Mouse (Mus musculus) gastrocnemius, postnatal 36 days (tissue): Measurements from ENCODE around the gene Acoxl. TPM values are rescaled to one million over a fixed set of nuclear protein-coding genes. Genes with fewer than 3 reads are reported as not detected.

ENCODE experiments used
- DNase-seq, 2 experiments: peaks; one replicate each; pipeline ENCODE4 v3.0.0; 2022
- intact Hi-C: fragments of 180-260 bp; cut with DNase I; formaldehyde crosslinking; loops from one replicate; pipeline ENCODE4 v1.15.1; 2025
- total RNA-seq, 2 experiments: library from RNA; stranded (reverse); gene quantifications; 2 replicates each; pipeline ENCODE4 v1.2.3; 2021

Acoxl gene
- total RNA-seq, 2 experiments from 2014 or later = 0.07 to 0.23 TPM

DNA sequence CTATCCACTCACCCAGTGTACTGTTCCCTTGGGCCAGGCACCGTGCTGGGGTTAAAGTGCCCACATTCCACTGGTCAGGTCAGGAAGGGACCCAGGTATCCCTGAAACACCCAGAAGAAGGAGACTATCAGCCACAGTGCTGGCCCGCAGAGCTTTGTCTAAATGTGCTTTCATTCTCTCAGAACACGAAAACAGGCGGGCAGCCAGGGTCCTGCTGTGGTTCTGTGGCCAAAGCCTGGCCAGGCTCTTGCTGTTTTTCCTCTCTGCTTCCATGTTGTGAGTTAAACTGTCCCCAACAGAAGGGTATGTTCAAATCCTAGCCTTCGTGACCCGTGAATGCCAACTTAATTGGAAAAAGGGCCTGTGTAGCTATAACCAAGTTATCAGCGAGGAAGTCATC, 228.9 kb downstream of the Acoxl start:
- intact Hi-C loops = loop anchor here (5.0 kb wide), 1 partner anchor 160 kb away; no protein-coding TSS in a partner anchor
- DNase-seq = no peak

DNA sequence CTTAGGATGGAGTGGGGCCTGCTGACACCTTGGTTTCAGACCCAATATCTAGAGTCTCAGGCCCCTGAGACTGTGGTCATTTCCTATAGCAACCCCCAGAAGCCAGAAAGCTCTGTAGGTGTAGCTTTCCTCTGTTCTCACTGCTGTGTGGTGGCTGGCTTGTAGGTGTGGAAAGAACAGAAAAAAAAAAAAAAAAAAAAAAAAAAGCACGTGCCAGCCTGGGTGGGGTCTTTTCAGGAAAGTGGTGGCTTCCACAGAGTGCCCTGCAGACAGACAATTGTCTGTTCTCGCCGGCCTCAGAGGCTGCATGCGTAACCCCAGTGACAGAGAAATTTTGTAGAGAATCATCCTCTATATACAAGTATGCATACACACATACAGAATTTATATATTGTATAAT, 229.5 kb downstream of the Acoxl start:
- DNase-seq = no peak
- intact Hi-C loops = loop anchor here (5.0 kb wide), 1 partner anchor 161 kb away; no protein-coding TSS in a partner anchor

DNA sequence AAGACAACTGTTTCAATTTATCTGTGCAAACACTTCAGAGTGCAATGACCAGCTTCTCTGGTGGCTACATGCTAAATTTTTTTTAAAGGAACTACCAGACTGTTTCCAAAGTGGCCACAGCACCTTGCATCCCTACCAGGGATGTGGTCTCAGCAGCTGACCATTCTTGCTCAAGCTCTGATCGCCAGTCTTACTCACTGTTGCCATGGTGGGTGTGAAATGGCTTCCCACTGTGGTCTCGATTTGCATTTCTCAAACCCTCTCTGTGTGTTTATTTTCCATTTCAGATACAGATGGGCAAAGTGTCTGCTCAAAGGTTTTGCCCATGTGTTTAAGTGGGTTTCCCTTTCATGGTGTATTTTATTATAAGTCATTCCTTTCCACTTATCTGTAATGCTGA, 230.3 kb downstream of the Acoxl start:
- intact Hi-C loops = loop anchor here (5.0 kb wide), 1 partner anchor 162 kb away; no protein-coding TSS in a partner anchor
- no peak for DNase-seq

DNA sequence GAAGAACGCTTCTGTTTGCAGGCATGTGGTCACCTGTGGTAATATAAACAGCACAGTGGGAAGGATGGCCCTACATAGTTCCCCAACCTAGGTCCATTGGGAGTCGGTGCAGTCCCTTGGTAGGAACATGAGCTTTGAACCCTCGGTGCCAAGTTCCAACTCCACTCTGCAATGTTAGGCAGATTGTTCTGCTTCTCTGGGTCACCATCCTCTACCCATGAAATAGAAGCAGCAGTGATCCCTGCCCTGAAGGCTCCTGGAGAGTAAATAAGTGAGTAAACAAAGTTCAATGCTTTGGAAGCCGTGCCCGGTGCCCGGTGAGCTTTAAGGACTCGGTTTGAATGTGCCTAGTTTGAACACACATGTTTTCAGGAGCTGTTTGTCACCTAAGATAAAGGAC, 233.1 kb downstream of the Acoxl start:
- intact Hi-C loops = no loop called here
- DNase-seq = no peak

DNA sequence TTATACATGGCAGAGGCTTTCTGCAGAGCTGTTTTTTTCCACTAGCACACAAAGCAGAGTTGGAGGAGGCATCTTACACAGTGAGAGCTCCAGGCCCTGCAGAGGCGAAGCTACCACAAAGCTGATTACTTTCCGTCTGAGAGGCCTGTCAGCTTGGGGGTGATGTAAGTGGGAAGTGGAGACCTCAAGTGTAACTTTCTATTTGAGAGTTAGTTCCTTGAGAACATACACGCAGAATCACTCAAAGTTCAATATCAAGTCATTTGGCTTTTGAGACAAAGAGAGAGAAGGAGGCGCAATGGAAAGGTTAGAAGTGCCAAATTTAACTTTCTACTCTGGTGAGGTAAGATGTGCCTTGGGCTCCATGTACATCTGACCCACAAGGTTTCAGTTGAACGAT, 234.3 kb downstream of the Acoxl start:
- intact Hi-C loops = no loop called here
- no peak for DNase-seq

DNA sequence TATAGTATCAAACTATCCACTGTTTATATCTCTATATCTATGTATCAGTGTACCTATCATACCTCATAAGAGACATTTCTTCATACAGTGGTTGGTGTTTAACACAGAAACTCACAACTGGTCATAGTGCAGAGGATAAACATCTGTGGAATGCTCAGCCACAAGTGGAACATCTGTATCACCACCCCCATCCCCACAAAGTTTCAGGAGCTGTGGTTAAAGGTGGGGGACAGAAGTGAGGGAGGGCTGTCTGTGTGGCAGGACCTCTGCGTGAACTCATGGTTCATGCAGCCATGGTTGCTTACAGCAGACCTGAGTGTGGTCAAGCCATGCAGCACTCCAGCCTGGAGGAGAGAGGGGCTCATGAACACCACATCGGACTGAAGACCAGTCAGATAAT, 234.9 kb downstream of the Acoxl start:
- intact Hi-C loops = no loop called here
- no peak for DNase-seq

DNA sequence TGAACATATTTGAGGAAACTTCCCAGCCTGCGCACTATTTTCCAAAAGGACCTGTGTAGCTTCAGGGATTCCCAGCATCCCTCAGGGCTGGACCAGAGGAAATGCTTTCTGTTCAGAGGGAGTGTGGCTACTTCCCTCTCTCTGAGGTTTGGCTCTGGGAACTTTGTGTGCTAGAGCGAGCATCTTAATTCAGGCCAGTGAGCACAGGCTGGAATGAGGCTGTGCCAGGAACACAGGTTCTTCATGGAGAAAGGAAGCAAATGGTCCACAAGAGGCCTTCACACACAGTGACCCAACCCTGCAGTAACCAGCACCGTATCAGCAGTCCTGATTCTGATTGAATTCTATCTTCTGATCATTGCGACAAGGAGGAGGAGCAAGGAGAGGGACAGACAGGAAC, 238.3 kb downstream of the Acoxl start:
- intact Hi-C loops = no loop called here
- no peak for DNase-seq

DNA sequence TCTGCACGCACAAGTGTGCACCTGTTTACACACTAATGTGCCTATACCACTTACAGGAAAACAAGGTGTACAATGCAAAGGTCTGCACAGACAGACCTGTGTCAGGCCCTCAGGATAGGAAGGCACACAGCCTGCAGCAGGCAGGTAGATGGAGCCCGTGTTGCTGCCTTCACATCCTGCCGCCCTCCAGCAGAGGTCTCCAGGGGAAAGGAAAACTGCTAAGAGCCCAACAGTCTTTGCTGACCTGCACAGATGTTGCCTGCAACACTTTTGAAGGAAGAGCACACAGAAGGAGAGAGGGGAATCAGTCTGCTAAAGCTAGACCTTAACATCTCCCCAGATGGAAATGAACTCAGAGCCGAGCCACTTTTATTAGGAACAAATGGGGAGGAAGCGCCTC, 240.2 kb downstream of the Acoxl start:
- no peak for DNase-seq
- intact Hi-C loops = no loop called here

DNA sequence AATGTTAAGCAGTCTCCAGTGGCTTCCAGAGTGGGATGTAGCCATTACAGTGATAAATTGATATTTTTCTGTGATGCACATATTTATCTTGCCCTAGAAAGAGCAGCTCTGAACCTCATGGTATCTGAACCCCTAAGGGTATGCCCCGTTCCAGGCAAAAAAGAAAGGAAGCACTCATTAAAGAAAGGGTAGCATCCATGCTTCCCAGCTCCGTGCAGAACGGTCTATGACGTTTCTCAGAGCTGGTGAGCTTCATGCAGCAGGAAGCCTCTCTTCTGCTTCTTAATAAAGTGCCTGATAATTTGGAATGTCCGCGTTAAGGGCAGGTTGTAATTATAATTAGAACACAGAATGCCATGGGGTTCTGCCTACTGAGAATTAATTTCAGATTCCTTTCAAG, 240.6 kb downstream of the Acoxl start:
- intact Hi-C loops = no loop called here
- no peak for DNase-seq

DNA sequence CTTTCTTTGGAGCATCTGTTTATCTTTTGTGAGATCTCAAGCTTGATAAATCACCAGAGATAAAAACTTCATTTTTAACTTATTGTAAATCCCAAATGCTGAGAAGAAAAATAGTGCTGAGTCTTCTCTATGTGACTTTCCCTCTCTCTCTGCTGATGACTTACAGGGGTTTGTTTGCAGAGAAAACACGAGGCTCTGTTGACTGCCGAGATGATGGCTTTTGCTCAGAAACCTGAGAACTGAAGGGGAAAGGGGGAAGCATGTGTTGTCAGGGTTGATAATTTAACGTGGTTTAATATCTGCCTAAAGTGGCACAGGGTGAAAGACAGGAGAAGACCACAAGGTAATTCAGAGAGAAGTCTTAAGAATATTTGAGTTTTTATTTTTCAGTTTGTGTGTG, 245.2 kb downstream of the Acoxl start:
- intact Hi-C loops = loop anchor here (5.0 kb wide), 1 partner anchor 313 kb away; no protein-coding TSS in a partner anchor
- no peak for DNase-seq

DNA sequence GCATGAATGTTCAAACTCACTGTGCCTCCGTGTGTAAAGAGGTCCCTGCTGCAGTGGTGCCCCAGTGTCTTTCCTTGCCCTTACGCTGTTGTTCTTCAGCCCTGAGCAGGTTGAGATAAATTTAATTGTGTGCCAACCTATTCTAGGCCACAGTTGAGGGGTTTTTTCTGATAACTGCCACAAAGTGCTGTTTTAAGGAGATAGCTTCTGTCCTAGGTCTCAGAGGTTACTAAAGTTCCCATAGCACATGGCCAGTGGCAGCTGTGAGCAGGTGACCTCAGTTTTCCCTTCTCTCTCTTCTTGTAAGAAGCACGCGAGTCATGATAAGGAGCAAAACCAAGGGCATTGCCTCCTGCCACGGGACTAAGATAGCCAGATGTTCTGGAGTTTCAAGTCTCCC, 245.9 kb downstream of the Acoxl start:
- intact Hi-C loops = loop anchor here (5.0 kb wide), 1 partner anchor 313 kb away; no protein-coding TSS in a partner anchor
- no peak for DNase-seq

DNA sequence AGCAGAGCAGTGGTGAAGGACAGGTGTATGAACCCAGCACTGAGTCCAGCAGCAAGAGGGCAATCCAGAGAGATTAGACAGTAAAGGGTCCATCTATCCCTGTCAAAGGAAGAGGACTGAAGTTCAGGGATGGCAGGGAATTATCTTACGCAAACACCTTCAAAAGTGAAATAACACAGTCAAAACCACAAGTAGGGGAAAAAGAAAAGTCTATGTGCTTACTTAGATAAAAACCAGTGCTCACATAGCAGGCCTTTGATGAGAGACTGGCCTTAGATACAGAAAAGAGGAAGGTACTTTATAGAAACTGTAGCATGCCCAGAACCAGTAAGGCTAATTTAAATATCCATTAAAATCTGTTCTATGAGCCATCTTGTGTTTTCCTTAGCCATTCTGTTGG, 246.8 kb downstream of the Acoxl start:
- intact Hi-C loops = no loop called here
- DNase-seq = no peak

DNA sequence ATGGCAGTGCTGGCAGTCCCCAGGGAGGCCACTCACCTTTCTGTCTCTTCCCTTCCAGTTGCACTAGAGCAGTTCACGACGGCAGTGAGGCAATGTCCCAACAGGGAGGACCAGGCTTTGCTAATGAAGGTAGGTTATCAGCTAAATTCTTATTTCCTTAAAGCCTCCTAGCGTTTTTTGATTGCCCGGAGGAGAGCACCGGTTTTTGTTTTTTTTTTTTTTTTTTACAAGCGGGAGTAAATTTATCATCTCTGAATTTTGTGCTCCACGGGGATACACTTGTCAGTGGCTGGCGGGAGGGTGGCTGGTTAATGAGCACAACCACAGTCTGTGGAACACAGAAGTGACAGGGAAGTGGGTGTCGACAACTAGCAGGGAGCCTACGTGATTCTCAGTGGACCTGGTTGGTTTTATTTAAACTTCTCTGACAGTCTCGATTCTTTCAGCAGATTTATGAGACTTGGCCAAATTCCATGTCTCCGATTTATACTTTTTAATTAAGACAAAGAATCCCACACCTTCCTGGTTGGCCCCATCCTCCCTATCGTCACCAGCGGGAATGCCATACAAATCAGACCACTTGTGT, 247.7 kb downstream of the Acoxl start:
- intact Hi-C loops = no loop called here
- DNase-seq = no peak

DNA sequence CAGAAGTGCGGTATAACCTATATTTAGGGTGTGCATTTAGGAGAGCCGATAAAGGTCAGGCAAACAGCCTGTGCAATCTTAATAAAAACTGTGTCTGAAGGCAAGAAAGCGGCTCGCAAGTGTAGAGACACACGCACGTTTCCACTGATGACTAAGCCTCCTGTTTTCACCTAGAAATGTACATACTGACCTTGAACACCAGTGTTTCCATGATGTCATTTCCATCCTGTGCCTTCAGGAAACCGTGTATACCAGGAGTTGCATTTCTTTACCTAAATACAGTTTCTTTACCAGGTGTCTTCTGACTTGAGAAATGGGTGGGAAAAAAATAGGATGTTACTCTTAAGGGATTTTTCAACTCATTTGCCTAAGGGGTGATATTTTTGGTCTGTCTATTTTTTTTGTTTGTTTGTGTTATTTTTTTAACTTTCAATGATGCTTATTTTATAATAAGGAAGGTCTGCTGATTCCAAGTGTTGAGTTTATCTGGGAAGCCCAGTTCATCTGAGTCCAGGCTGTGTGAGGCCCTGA, 248.4 kb downstream of the Acoxl start:
- intact Hi-C loops = no loop called here
- DNase-seq = no peak

DNA sequence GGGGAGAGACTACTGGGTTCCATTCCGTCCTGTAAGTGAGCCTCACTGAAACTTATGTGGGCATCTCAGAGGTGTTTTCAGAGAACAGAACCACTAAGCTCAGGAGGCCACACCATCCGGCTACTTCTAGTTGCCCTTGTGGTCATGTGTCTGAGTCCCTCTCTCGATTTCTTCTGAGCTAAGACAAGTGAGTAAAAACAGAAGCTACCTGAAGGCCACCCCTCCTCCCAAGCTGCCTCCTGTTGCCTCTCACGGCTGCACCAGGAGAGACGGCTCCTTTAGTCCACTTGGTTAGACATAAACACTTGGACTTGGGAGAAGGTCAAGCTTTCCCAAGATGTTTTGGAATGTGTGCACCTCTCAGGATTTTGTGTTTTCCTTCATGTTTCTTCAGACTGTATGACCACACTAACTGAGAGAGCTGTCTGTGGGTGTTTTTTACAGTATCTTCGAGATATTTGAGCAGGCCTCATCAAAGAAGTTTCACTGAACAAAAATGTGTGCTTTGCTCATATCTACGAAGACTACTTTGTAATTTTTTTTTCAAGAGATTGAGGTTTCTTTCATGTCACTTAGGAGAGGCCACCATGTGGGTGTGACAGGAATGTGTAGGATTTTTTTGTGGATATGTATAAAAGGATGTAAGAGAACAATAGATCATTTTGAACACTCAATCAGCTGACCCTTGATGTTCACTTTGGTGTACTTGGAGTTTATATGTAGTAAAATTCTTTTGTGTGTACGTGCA, 249.3 kb downstream of the Acoxl start:
- DNase-seq = no peak
- intact Hi-C loops = no loop called here

DNA sequence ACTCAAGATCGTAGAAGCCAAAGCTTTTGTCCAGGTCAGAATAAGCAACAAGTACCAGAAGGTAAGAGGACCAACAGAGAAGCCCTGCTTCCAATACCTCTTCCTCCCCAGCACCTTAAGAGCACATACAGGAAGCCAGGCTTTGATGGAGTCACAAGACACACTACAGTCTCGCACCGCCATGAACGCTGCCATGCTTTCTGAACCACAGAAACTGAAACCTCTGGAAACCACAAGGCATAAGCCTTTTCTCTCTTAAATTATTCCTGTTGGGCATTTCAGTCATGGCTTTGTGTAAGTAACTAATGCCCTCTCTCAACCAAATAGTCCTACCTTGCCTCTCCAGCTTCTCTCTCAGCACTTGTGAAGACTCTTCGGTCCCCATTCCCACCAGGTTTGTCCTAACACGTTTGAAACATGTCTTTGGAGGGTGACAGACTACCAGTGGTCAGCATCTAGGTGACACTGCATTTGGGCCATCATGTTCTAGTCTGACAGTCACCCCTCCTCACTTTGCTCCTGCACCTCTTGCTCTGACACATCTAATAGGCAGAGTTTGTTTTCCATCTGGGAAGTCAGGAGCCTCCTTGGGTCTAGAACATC, 251.7 kb downstream of the Acoxl start:
- DNase-seq = no peak
- intact Hi-C loops = no loop called here

DNA sequence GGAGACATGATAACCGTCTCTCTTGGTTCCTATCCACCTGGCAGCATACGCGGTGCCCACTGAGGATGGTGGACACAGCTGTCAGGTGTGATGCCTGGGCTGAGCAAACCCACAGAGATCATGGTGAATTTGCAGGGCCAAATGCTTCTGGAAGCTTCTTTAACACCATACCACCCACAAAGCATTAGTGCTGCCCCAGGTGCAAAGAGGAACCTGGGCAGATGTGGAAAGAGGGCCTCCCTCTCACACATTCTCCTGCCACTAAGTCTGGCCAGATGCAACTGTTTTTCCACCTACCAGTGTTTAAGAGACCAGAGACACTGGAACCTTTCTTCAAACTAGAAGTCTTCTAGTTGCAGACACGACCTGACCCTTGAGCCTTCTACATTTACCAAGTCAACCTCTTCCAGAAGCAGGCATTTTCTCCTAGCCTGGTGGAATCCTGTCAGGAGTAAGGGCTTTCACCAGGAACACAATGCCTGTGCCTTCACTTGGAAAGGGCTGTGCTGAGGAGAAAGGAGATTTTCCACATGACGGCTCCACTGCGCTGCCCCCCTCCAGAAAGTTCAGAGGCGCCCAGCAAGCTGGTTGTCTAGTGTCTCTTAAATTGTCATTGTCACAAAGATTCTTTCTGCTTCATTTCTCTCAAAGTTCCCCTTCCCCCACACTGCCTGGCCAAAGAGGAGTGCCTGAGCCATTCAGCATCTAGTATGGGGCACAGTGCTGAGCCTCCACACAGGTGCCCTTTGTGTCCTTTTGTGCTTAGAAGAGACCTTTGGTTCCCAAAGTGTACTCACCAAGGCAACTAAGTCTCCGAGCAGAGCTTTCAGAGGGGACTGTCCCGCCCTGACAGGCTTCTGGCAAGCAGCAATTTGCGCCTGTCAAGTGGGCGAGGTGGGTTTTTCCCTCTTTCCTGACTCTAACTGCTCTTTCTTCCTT, 253.0 kb downstream of the Acoxl start:
- intact Hi-C loops = no loop called here
- no peak for DNase-seq

DNA sequence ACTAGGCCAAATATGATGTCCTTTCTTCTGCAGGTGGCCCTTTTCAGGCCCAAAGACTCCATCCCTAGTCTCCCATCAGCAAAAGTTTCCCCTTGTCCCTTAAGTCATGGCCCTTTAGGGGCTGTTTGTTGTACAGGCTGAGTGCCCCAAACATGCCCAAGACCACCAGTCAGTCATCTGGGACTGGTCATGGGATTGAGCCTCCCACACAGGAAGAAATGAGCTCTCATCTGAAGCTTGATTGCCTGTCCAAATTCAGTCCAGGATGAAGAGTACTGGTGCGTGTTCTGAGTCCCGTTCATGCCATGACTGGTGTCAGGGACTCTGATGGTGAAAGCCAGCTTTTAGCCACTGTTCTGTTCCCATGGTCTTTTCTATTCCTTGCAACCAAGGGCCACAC, 253.8 kb downstream of the Acoxl start:
- no peak for DNase-seq
- intact Hi-C loops = no loop called here

DNA sequence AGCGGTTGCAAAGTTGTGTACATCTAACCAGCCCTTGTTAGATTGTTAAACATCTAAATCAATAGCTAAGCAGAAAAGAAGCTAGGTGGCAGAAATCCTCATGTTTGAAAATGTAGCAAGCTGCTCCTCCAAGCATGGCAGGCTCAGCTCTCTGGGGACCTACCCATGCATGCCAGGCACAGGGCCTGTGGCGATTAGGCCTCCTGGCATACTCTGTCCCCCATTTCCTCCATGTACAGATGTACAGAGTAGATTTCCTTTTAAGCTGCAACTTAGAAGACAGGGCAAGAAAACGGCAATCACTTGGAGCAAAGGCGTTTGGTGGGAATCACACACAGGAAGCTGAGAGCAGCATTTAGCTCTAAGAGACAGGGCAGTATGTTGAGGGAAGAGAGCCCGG, 255.5 kb downstream of the Acoxl start:
- no peak for DNase-seq
- intact Hi-C loops = no loop called here

DNA sequence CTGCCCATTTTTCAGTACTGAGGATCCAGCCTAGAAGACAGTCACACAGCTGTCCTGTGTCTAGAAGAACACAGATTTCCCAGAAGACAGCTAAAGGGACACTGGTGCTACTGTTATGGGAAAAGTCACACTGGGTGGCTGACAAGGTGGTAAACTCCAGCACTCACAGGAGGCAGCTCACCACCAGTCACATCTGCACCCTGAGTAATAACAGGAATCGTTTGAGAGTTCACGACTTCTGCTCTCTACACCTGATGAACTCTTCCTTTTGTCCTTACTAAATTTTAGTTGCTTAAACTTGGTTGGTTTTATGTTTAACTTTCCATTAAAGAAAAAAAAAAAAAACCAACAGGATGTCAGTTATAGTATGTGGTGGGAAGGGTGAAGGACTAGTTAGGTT, 255.9 kb downstream of the Acoxl start:
- no peak for DNase-seq
- intact Hi-C loops = no loop called here

DNA sequence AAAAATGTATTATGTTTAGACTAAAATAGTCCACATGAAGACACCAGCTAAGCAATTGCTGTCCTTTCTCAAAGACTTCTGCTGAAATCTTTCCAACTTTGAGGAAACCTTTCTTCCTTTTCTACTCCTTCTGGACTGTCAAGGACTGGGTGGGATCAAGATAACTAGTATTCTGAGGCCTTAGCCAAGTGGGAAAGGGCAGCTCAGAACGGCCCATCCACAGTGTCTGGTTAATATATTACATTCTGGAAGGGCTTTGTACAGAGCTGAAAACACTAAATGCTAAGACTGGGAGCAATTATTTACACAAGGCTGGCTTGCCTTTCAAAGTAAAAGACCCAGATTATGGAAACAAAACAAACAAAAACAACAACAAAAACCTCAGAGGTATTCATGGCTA, 256.6 kb downstream of the Acoxl start:
- intact Hi-C loops = no loop called here
- DNase-seq = no peak
